Mouse (Mus musculus) liver, embryonic 14.5 days (tissue): ENCODE results near the gene Tmem229b.

Experiments used
- CTCF ChIP-seq: IDR thresholded peaks from 2 replicates; pipeline ENCODE4 v1.5.1; 2016; ENCODE audit warnings: antibody characterized with exemption, low read depth, control low read depth
- EP300 ChIP-seq: IDR thresholded peaks from 2 replicates; pipeline ENCODE4 v1.6.1; 2016; ENCODE audit warnings: antibody characterized with exemption, low read depth

DNA sequence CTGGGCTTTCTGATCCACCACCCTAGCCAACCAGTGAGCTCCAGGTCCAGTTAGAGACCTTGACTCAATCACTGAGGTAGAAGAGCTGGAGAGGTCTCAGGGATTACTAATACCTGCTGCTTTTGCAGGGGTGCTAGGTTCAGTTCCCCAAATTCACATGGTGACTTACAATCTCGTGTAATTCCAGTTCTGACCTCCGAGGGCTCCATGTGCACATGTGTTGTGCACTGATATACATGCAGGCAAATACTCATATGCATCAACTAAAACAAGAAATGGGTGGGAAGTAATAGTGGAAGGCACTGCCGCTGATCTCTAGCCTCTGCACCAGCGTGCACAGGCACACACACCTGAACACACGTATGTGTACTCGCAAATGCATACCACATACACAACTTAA, 60.3 kb downstream of the Tmem229b start:
- TF ChIP-seq CTCF: no peak
- no peak for TF ChIP-seq EP300
